Mouse (Mus musculus) ES-E14 (cell line): ENCODE results near the gene 4930503B20Rik. TPM values are rescaled to one million over a fixed set of nuclear protein-coding genes. Genes with fewer than 3 reads are reported as not detected.

ENCODE experiments used
- DNase-seq: peaks from one replicate; pipeline ENCODE4 v3.0.0-alpha.2; 2013; ENCODE audit warnings: low read depth, low spot score
- H3K27ac ChIP-seq: 2 replicates; pipeline ENCODE4 v1.5.1; 2012; ENCODE audit warnings: low read depth, mild to moderate bottlenecking, low read length, moderate library complexity, mixed read lengths; ENCODE audit not compliant: poor library complexity, insufficient read depth, severe bottlenecking
- H3K36me3 ChIP-seq: 2 replicates; pipeline ENCODE4 v1.6.1; 2012; ENCODE audit warnings: mild to moderate bottlenecking, low read length, moderate library complexity, mixed read lengths; ENCODE audit not compliant: control insufficient read depth, poor library complexity, insufficient read depth, severe bottlenecking
- H3K4me1 ChIP-seq, 2 experiments: fragments of 150-350 bp in 1 of 2; sonication (generic) in 1 of 2; 2 replicates each; pipeline ENCODE4 v1.6.1; 2012; ENCODE audit warnings: low read length in 2 of 2, mild to moderate bottlenecking in 1 of 2, mixed read lengths in 1 of 2; ENCODE audit not compliant: control insufficient read depth in 2 of 2, insufficient read depth in 2 of 2, poor library complexity in 1 of 2
- H3K4me3 ChIP-seq, 2 experiments: fragments of 150-350 bp in 1 of 2; sonication (generic) in 1 of 2; 2 replicates each; pipeline ENCODE4 v1.5.1; 2012; ENCODE audit warnings: low read length in 2 of 2, low read depth in 1 of 2, mild to moderate bottlenecking in 1 of 2, mixed read lengths in 1 of 2; ENCODE audit not compliant: insufficient read depth in 1 of 2, poor library complexity in 1 of 2, severe bottlenecking in 1 of 2
- H3K9ac ChIP-seq: 2 replicates; pipeline ENCODE4 v1.6.1; 2012; ENCODE audit warnings: low read depth, mild to moderate bottlenecking, low read length, mixed read lengths; ENCODE audit not compliant: poor library complexity, insufficient read depth, severe bottlenecking
- H3K9me3 ChIP-seq: fragments of 150-350 bp; sonication (generic); 2 replicates; pipeline ENCODE4 v1.6.1; 2012; ENCODE audit warnings: low read depth, mild to moderate bottlenecking, low read length; ENCODE audit not compliant: control insufficient read depth, insufficient read depth
- CHD2 ChIP-seq: IDR thresholded peaks from 2 replicates; pipeline ENCODE4 v1.6.1; 2014; ENCODE audit warnings: mild to moderate bottlenecking, low read depth, low read length, inconsistent platforms
- HCFC1 ChIP-seq: IDR thresholded peaks from 2 replicates; pipeline ENCODE4 v1.6.1; 2012; ENCODE audit warnings: low read length, inconsistent platforms, borderline replicate concordance; ENCODE audit not compliant: insufficient read depth
- MAFK ChIP-seq: IDR thresholded peaks from 2 replicates; pipeline ENCODE4 v1.6.1; 2014; ENCODE audit warnings: mild to moderate bottlenecking, low read depth, low read length, inconsistent platforms; ENCODE audit not compliant: insufficient read depth
- ZC3H11A ChIP-seq: IDR thresholded peaks from 2 replicates; pipeline ENCODE4 v1.6.1; 2012; ENCODE audit warnings: low read depth, mild to moderate bottlenecking, inconsistent platforms, low read length, borderline replicate concordance
- ZNF384 ChIP-seq: IDR thresholded peaks from 2 replicates; pipeline ENCODE4 v1.6.1; 2012; ENCODE audit warnings: low read depth, low read length, inconsistent platforms
- in situ Hi-C, 2 experiments: fragments of 600-800 bp; cut with MboI; formaldehyde crosslinking; loops; one replicate each; pipeline ENCODE4 v1.15.1; 2025; ENCODE audit warnings: low sequenced_read_pairs in 2 of 2, inconsistent platforms in 1 of 2; ENCODE audit not compliant: unreplicated experiment in 2 of 2
- total RNA-seq: library from RNA; depleted of rRNA; stranded (reverse); fragments of 300-350 nt; gene quantifications from 2 replicates; pipeline ENCODE4 v1.2.3, GENCODE M21; 2012

The 4930503B20Rik gene
- total RNA-seq, 1 experiment = not detected

DNA sequence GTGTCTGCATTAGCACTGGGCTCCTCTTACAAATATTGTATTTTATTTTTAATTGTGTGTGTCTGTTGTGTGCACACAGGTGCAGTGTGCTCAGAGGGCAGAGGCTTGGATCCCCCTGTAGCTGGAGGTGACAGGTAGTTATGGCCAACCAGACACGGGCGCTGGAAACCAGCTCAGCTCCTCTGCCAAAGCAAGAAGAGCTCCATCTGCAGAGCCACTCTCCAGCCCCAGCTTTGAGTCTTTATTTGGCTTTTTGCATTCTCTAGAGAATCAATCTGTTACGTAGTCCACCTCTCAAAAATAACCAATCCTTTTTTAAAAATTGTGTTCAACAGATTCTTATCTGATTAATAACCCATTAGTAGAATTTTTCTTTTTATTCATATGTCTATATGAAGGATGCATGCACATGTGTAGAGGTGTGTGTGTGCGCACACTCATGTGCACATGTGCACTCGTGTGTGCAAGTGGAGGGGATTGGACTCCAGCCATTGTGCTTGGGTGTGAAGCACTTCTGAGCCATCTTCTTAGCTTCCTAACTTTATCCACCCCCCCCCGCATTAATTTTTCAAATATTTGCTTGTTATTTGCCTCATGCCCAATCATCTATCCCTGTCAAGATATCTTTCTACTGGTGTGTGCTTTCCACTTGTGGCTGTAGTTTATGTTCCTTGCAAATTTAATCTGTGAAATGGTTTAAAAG is 51.8 kb downstream of the 4930503B20Rik start:
- TF ChIP-seq MAFK = no peak
- TF ChIP-seq CHD2 = no peak
- TF ChIP-seq ZC3H11A = no peak
- no peak for TF ChIP-seq ZNF384
- TF ChIP-seq HCFC1 = no peak
- DNase-seq = no peak
- H3K9me3 ChIP-seq = no peaks in the 10 kb centered on the region
- no peak overlapping the region for H3K4me3 ChIP-seq
- no peak overlapping the region for H3K9ac ChIP-seq
- H3K27ac ChIP-seq = no peak overlapping the region
- H3K36me3 ChIP-seq = no peaks in the 10 kb centered on the region
- H3K4me1 ChIP-seq = no peaks in the 10 kb centered on the region
- in situ Hi-C loops = no loop called here

DNA sequence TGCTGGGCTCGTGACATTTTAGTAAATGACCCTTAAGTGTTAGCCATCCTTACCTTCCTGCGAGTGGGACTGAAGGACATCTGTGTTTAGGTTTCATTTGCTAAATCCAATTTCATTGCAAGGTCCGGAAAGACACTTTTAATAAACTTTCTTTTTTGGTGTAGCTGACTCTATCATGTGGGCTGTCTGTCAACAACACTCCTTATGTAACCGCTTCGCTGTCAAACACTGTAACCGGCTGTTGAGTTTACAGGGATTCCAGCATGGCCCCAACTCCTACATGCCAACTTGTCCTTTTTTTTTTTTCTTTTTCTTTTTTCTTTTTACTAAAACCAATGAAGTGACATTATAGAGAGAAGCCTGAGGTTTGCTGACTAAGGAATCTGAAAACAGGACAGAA is 52.7 kb downstream of the 4930503B20Rik start:
- Histone ChIP-seq H3K4me1 (no peaks in the 10 kb centered on the region), H3K9me3 (no peaks in the 10 kb centered on the region), H3K27ac (no peak overlapping the region), H3K4me3 (no peak overlapping the region), H3K9ac (no peak overlapping the region), H3K36me3 (no peaks in the 10 kb centered on the region)
- no peak for DNase-seq
- in situ Hi-C loops = no loop called here
- TF ChIP-seq ZNF384 (no peak), CHD2 (no peak), MAFK (no peak), HCFC1 (no peak), ZC3H11A (no peak)

DNA sequence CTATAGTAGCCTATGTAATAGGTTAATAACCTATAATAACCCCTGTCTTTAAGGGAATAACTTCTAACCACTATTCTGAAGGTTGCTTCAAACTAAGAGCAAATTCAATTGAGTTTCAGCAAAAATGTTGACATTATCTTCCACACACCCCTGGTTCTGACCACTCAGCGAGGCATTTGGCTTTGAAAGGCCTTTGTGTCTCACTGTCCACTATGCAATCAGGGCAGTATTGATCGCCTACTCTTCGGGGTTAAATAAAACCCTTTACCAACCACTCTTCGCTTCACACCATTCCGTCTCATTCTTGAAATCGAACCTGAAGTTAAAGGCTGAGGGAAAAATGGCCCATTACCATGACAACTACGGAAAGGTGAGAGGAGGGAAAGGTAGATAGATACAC is 54.3 kb downstream of the 4930503B20Rik start:
- no peak overlapping the region for H3K9ac ChIP-seq
- TF ChIP-seq HCFC1 (no peak), MAFK (no peak), ZC3H11A (no peak), CHD2 (no peak), ZNF384 (no peak)
- H3K36me3 ChIP-seq = no peaks in the 10 kb centered on the region
- in situ Hi-C loops = no loop called here
- H3K9me3 ChIP-seq = no peaks in the 10 kb centered on the region
- no peak overlapping the region for H3K4me3 ChIP-seq
- H3K27ac ChIP-seq = no peak overlapping the region
- no peaks in the 10 kb centered on the region for H3K4me1 ChIP-seq
- no peak for DNase-seq

DNA sequence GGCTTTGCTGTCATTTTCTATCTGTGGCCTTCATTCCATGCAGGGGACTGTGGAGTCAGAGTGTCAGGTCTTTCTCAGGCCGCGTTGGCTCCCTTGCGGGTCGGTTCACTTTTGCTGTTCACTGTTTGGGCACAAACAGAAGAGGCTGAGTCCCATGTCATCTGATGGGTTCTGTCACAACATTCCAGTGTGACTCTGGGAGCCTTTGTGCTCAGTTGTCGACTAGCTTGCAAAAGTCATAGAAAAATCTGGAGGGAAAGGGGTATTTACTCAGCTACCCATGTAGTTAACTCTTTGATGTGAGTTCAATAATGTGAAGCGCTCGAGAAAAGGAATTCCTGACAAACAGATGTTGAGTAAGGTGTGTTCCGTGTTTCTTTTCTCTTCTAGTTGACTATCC is 54.7 kb downstream of the 4930503B20Rik start:
- no peaks in the 10 kb centered on the region for H3K4me1 ChIP-seq
- in situ Hi-C loops = no loop called here
- H3K9ac ChIP-seq = no peak overlapping the region
- no peak overlapping the region for H3K27ac ChIP-seq
- H3K9me3 ChIP-seq = no peaks in the 10 kb centered on the region
- H3K36me3 ChIP-seq = no peaks in the 10 kb centered on the region
- no peak for DNase-seq
- H3K4me3 ChIP-seq = no peak overlapping the region
- TF ChIP-seq MAFK = no peak
- no peak for TF ChIP-seq CHD2
- no peak for TF ChIP-seq ZNF384
- no peak for TF ChIP-seq HCFC1
- TF ChIP-seq ZC3H11A = no peak
